Mouse (Mus musculus): Measurements from ENCODE around the gene Begain.

The Begain gene

GRCm38 (mm10) chr12:109053020-109053806 lies 14.8 kb downstream of the Begain start:
- DNase-seq: peak in 1 of 2 experiments; percentile 40

- no peak for DNase-seq
These were observed 18.1 kb downstream of the Begain start for GRCm38 (mm10) chr12:109049949-109050348.

GRCm38 (mm10) chr12:109045581-109045980 lies 22.4 kb downstream of the Begain start:
- DNase-seq: no peak

GRCm38 (mm10) chr12:109044497-109044896 lies 23.5 kb downstream of the Begain start:
- peak; percentile 51 to 57 for DNase-seq

- peak; percentile 41 to 43 for DNase-seq
These were observed 28.7 kb downstream of the Begain start for GRCm38 (mm10) chr12:109039311-109039710.

- DNase-seq: peak; percentile 62 to 67
These were observed 29.7 kb downstream of the Begain start for GRCm38 (mm10) chr12:109038179-109038819.

GRCm38 (mm10) chr12:109037026-109037425 lies 31.0 kb downstream of the Begain start:
- DNase-seq: no peak

GRCm38 (mm10) chr12:109023780-109024179 lies 44.2 kb downstream of the Begain start:
- DNase-seq: peak; percentile 64 to 66

GRCm38 (mm10) chr12:109022966-109023365 lies 45.1 kb downstream of the Begain start:
- peak; percentile 51 to 57 for DNase-seq

- peak; percentile 97 to 98 for DNase-seq
These were observed 45.8 kb downstream of the Begain start for GRCm38 (mm10) chr12:109022181-109022691.

GRCm38 (mm10) chr12:109010070-109010649 lies 57.9 kb downstream of the Begain start:
- DNase-seq: no peak

GRCm38 (mm10) chr12:109002978-109003377 lies 65.0 kb downstream of the Begain start:
- DNase-seq: no peak

- DNase-seq: no peak
These were observed 70.8 kb downstream of the Begain start for GRCm38 (mm10) chr12:108997249-108997648.

- DNase-seq: peak; percentile 88 to 92
These were observed 71.9 kb downstream of the Begain start for GRCm38 (mm10) chr12:108995976-108996636.

GRCm38 (mm10) chr12:108994436-108995031 lies 73.5 kb downstream of the Begain start:
- peak; percentile 53 to 69 for DNase-seq

GRCm38 (mm10) chr12:108993046-108993445 lies 75.0 kb downstream of the Begain start:
- DNase-seq: no peak

GRCm38 (mm10) chr12:108990425-108990824 lies 77.6 kb downstream of the Begain start:
- no peak for DNase-seq

- DNase-seq: no peak
These were observed 80.6 kb downstream of the Begain start for GRCm38 (mm10) chr12:108987448-108987847.

GRCm38 (mm10) chr12:108985025-108985424 lies 83.0 kb downstream of the Begain start:
- no peak for DNase-seq

GRCm38 (mm10) chr12:108984471-108984870 lies 83.5 kb downstream of the Begain start:
- peak; percentile 77 to 84 for DNase-seq

- DNase-seq: no peak
These were observed 84.5 kb downstream of the Begain start for GRCm38 (mm10) chr12:108983496-108983895.

- no peak for DNase-seq
These were observed 85.4 kb downstream of the Begain start for GRCm38 (mm10) chr12:108982684-108982960.
